Comparison of ENCODE assay signal across 5 mouse cellular contexts in the genomic region with DNA sequence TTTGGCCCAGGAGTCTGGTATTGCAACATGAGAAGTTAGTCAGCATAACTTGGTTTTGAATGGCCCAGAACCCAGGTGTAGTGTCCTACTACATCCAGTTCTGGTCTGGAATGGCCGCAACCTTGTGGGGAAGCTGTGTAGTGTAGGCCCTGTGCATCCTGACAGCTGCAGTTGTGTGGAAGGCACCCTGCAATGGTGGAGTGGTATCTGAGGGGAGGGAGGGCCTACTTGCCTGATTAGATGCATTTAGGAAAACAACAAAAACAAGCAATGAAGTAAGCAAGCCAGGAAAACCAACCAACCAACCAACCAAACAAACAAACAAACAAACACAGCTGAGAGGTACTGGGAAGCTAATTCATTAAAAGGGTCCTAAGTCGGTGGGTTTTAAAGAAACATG. TPM values are rescaled to one million over a fixed set of nuclear protein-coding genes. Genes with fewer than 3 reads are reported as not detected.
"Had no signal": no experiment of that assay in that cellular context is flagged by ENCODE, and none has a peak within 500 bp of the region (broad histone marks: within the 10 kb centered on the region; RNA-seq: fewer than 3 reads in every experiment).

No protein-coding gene starts in this region.

RNA-seq across cellular contexts. Expression of a gene that starts 49.3 kb away (rescaled TPM):
- polyA plus RNA-seq: gonadal fat pad, adult 2 months; heart, embryonic 13.5 days; intestine, embryonic 15.5 days; intestine, postnatal 0 days; kidney, embryonic 14.5 days had no signal
